Mouse (Mus musculus): ENCODE results near the gene Ciao2a. TPM values are rescaled to one million over a fixed set of nuclear protein-coding genes. Genes with fewer than 3 reads are reported as not detected.

The Ciao2a gene
- 62.4 and 65.4 TPM in 2 replicates for total RNA-seq (2023)

DNA sequence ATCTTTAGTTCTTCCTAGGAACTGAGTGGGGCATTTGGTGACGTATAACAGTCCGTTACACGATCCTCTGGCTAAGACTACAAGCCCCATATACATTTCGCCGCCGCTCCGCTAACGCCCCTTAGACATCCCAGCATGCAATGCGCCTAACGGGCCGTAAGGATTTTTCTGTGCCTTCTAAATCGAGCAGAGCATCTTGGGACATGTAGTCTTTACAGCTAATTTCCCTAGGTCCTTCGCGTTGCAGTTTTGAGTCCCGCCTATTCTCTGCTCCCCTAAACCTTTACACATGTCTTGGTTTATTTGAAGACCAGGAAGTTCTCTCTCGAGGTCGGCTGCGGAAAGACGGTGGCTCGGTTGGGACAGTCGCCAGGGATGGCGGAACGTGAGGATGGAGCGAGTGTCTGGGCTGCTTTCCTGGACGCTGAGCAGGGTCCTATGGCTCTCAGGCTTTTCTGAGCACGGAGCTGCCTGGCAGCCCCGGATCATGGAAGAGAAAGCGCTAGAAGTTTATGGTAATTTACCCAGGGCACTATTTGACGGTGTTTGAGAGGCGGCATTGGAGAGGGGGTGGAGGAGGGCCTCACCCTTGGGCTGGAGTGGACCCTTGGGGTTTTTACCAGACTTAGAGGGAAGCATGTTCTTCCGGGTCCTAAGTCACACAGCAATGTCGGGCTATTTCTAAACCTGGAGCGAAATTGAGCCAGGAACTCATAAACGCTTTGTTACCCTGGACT, at the start of gene Ciao2a, which contains the start of gene Snx1:
TSS of gene Ciao2a (plus strand) at position 156 of the 737 bp plus-strand sequence.
TSS of gene Snx1 (minus strand) at position 132 of the 737 bp plus-strand sequence.

DNA sequence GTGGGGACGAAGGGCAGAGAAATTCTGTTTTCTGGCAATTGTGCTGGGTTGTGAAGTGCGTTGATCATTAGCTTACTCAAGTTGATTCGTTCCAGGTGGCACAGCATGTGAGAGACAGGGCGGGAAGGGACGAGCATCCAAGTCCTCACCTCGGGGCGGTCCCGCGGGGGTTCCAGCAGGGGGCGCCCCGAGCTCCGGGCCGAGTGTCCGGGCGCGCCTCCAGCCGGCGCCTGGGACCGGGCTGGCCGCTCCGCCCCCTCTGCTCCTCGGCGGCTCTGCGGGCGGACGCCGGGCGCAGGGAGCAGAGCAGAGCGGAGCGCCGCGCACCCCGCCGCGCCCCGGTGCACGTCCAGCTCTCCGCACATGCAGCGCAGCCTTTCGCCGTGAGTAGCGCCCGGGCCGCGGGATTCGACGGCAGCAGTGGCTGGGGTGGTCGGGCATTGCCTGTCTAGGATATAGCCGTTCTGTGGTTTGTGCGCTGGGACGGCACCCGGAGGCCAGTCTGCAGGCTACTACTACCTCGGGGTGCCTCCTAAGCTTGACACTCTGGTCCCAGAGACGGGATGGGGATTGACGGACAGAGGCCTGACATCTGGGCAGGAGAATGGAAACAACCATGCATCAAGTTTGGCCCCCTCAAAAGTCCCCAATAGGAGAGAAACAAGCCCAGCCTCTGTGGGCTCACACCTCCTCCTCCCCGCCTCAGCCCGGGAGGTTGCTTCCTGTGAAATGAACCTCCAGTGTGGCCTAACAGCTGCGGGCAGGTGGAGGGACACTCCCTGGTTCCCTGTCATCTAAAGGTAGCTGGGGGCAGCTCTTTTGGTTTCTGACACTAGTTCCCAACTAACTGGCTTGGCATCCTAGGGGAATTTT, 31.8 kb downstream of the Ciao2a start, which contains the start of gene Dapk2:
TSS of gene Dapk2 (plus strand) at position 266 of the 873 bp plus-strand sequence.

Other genes starting within 250 kb of the Ciao2a start
- 82.6 and 100 TPM in 2 replicates for gene Pclaf, start 236.4 kb upstream of the Ciao2a start, total RNA-seq (2023)
- 26.5 and 27.5 TPM in 2 replicates for gene Trip4, start 217.8 kb upstream of the Ciao2a start, total RNA-seq (2023)
- gene Csnk1g1, start 217.7 kb upstream of the Ciao2a start, total RNA-seq (2023), result 45.7 and 59.8 TPM in 2 replicates
- 129 and 167 TPM in 2 replicates for gene Ppib, start 66.4 kb upstream of the Ciao2a start, total RNA-seq (2023)
- not detected in 2 replicates for gene Snx22, start 56.9 kb upstream of the Ciao2a start, total RNA-seq (2023)
- gene Snx1, start within 50 bp of the Ciao2a start, total RNA-seq (2023), result 60.4 and 73.1 TPM in 2 replicates
- gene Dapk2, start 31.6 kb downstream of the Ciao2a start, total RNA-seq (2023), result 15.1 and 19.1 TPM in 2 replicates
- 79.0 and 110 TPM in 2 replicates for gene Herc1, start 223.8 kb downstream of the Ciao2a start, total RNA-seq (2023)